Mouse (Mus musculus) brain, embryonic 18.5 days (tissue): Measurements from ENCODE around the gene Igsf10.

ENCODE experiments used
- DNase-seq: peaks from one replicate; pipeline ENCODE4 v3.0.0-alpha.2; 2012; ENCODE audit warnings: low read depth, low spot score

Gene Igsf10

GRCm38 (mm10) chr3:59293437-59294199 is 50.6 kb downstream of the Igsf10 start:
- no peak for DNase-seq

- DNase-seq, result no peak
Measured at GRCm38 (mm10) chr3:59290551-59290950, 53.6 kb downstream of the Igsf10 start.

- DNase-seq, result no peak
Measured at GRCm38 (mm10) chr3:59278620-59279019, 65.6 kb downstream of the Igsf10 start.

GRCm38 (mm10) chr3:59278254-59278533 is 66.0 kb downstream of the Igsf10 start:
- DNase-seq, result no peak

- DNase-seq, result no peak
Measured at GRCm38 (mm10) chr3:59277502-59278253, 66.5 kb downstream of the Igsf10 start.

GRCm38 (mm10) chr3:59270811-59271210 is 73.4 kb downstream of the Igsf10 start:
- DNase-seq, result no peak
